Mouse (Mus musculus): ENCODE results near the gene Mrpl2. TPM values are rescaled to one million over a fixed set of nuclear protein-coding genes. Genes with fewer than 3 reads are reported as not detected.

Gene Mrpl2
- polyA plus RNA-seq, 1 experiment from 2014 or later: 34.1 TPM

GRCm38 (mm10) chr17:46694517-46695063 lies 48.6 kb downstream of the Mrpl2 start:
- Histone ChIP-seq H3K79me2 (ENCODE audit: inconsistent target) (peaks cover 12% of the 10 kb centered on the region; the same call in 1 of the 2 replicates), H3K4me3 (ENCODE audit: inconsistent target) (no peak overlapping the region), H3K27ac (no peak overlapping the region), H3K36me3 (ENCODE audit: inconsistent target) (no peaks in the 10 kb centered on the region)
- WGBS (ENCODE audit: missing documents): 93% methylated on average over 1 of the region's 1 CpGs

GRCm38 (mm10) chr17:46698515-46698914 lies 52.5 kb downstream of the Mrpl2 start:
- Histone ChIP-seq H3K79me2 (ENCODE audit: inconsistent target) (peaks cover 44% of the 10 kb centered on the region), H3K4me3 (ENCODE audit: inconsistent target) (no peak overlapping the region), H3K27ac (no peak overlapping the region), H3K36me3 (ENCODE audit: inconsistent target) (no peaks in the 10 kb centered on the region)
- 91% methylated on average over 6 of the region's 6 CpGs for WGBS (ENCODE audit: missing documents)

DNA sequence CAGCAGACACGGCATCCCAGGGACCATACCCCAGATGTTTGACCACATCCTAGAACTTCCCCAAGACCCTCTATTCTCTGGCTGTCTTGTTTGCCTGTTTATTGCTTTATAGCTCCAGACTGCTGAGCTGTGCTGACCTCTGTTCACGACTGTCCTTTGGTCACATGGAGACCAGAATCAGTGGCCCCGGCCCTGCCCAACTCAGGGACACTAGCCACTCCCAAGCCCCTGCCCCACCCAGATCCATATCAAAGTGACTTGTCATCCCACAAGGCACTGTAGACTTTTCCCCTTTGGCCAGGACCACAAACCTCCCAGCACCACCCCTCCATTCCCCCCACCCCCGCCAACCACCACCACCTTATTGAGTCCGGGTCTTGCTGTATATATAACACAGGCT lies 53.2 kb downstream of the Mrpl2 start:
- H3K79me2 ChIP-seq (ENCODE audit: inconsistent target): peaks cover 51% of the 10 kb centered on the region
- WGBS (ENCODE audit: missing documents): 95% methylated on average over 5 of the region's 5 CpGs
- no peak overlapping the region for H3K27ac ChIP-seq
- no peak overlapping the region for H3K4me3 ChIP-seq (ENCODE audit: inconsistent target)
- no peaks in the 10 kb centered on the region for H3K36me3 ChIP-seq (ENCODE audit: inconsistent target)

Other genes with a start within 250 kb of the Mrpl2 start
- not detected in 3 replicates for gene Crip3, start 217.3 kb upstream of the Mrpl2 start, polyA plus RNA-seq (2018)
- not detected in 3 replicates for gene Slc22a7, start 207.8 kb upstream of the Mrpl2 start, polyA plus RNA-seq (2018)
- not detected in 3 replicates for gene Ttbk1, start 158.6 kb upstream of the Mrpl2 start, polyA plus RNA-seq (2018)
- 0.57 to 9.8 TPM (median 0.97 TPM) in 3 replicates for gene Dnph1, start 149.5 kb upstream of the Mrpl2 start, polyA plus RNA-seq (2018)
- gene Cul9, start 99.8 kb upstream of the Mrpl2 start, polyA plus RNA-seq (2018): 8.0 to 13.4 TPM (median 8.8 TPM) in 3 replicates
- gene Srf, start 90.1 kb upstream of the Mrpl2 start, polyA plus RNA-seq (2018): 15.1 to 25.6 TPM (median 25.2 TPM) in 3 replicates
- gene Ptk7, start 16.7 kb upstream of the Mrpl2 start, polyA plus RNA-seq (2018): 0.04 to 0.14 TPM in 2 of 3 replicates, not detected in the other
- 41.6 to 48.1 TPM (median 47.7 TPM) in 3 replicates for gene Klc4, start 207 bp upstream of the Mrpl2 start, polyA plus RNA-seq (2018)
- 6.2 to 8.8 TPM (median 7.3 TPM) in 3 replicates for gene Cul7, start 4.1 kb downstream of the Mrpl2 start, polyA plus RNA-seq (2018)
- gene Rrp36, start 28.1 kb downstream of the Mrpl2 start, polyA plus RNA-seq (2018): 30.5 to 52.1 TPM (median 39.7 TPM) in 3 replicates
- 85.2 to 104 TPM (median 96.1 TPM) in 3 replicates for gene Mea1, start 32.6 kb downstream of the Mrpl2 start, polyA plus RNA-seq (2018)
- 30.1 to 44.5 TPM (median 33.9 TPM) in 3 replicates for gene Klhdc3, start 34.7 kb downstream of the Mrpl2 start, polyA plus RNA-seq (2018)
- 21.4 to 43.0 TPM (median 30.6 TPM) in 3 replicates for gene Ppp2r5d, start 58.9 kb downstream of the Mrpl2 start, polyA plus RNA-seq (2018)
- gene Pex6, start 65.2 kb downstream of the Mrpl2 start, polyA plus RNA-seq (2018): 6.9 to 22.0 TPM (median 14.2 TPM) in 3 replicates
- 0.32 TPM in 1 of 3 replicates, not detected in the others for gene Gnmt, start 82.9 kb downstream of the Mrpl2 start, polyA plus RNA-seq (2018)
- 79.0 to 118 TPM (median 88.6 TPM) in 3 replicates for gene Cnpy3, start 106.0 kb downstream of the Mrpl2 start, polyA plus RNA-seq (2018)
- not detected in 3 replicates for gene Ptcra, start 117.5 kb downstream of the Mrpl2 start, polyA plus RNA-seq (2018)
- 7.4 to 12.7 TPM (median 10.2 TPM) in 3 replicates for gene 2310039H08Rik, start 126.4 kb downstream of the Mrpl2 start, polyA plus RNA-seq (2018)
- gene Rpl7l1, start 136.4 kb downstream of the Mrpl2 start, polyA plus RNA-seq (2018): 64.6 to 81.8 TPM (median 70.4 TPM) in 3 replicates
- gene Bicral, start 212.3 kb downstream of the Mrpl2 start, polyA plus RNA-seq (2018): 9.3 to 10.1 TPM (median 9.6 TPM) in 3 replicates
- 6.2 to 17.0 TPM (median 13.3 TPM) in 3 replicates for gene Tbcc, start 244.5 kb downstream of the Mrpl2 start, polyA plus RNA-seq (2018)

Measured in macrophage (primary cell).